In genomic region chr7:98177071-98177485, GRCm38 (mm10) we compare ENCODE assay signal across 8 mouse cellular contexts. TPM values are rescaled to one million over a fixed set of nuclear protein-coding genes. Genes with fewer than 3 reads are reported as not detected.
DNase-seq lines count a peak whose midpoint lies in the region; ATAC-seq and TF ChIP-seq lines count a peak whose summit lies in the region.

No protein-coding gene starts in this region.

- no peaks in the 10 kb centered on the region for H3K9me3 ChIP-seq in lung, embryonic 15.5 days
- H3K9me3 ChIP-seq in forebrain, embryonic 14.5 days (replicated peaks; ENCODE audit: control insufficient read depth, low read length), result no peaks in the 10 kb centered on the region
- no peaks in the 10 kb centered on the region for H3K9me3 ChIP-seq in limb, embryonic 15.5 days
- H3K9me3 ChIP-seq in stomach, postnatal 0 days (ENCODE audit: control insufficient read depth, low read length), result no peaks in the 10 kb centered on the region

- H3K9ac ChIP-seq in lung, embryonic 15.5 days, result 0 out of 2 replicates have a peak overlapping the region, but pooled peaks have one; percentile 74
- H3K9ac ChIP-seq in forebrain, embryonic 14.5 days (ENCODE audit: low read length), result peak overlapping the region; percentile 75
- no peak overlapping the region for H3K9ac ChIP-seq in limb, embryonic 15.5 days
- no peak overlapping the region; the same call in 1 of the 2 replicates for H3K9ac ChIP-seq in stomach, postnatal 0 days (ENCODE audit: low read length)

- ATAC-seq in lung, embryonic 15.5 days (ENCODE audit: borderline replicate concordance, extremely low read depth, low FRiP score, low TSS enrichment), result no peak
- ATAC-seq in forebrain, embryonic 14.5 days, result no peak
- ATAC-seq in limb, embryonic 15.5 days (ENCODE audit: insufficient number of reproducible peaks, low FRiP score, low TSS enrichment, low read depth), result no peak
- no peak for ATAC-seq in stomach, postnatal 0 days (ENCODE audit: low FRiP score, low TSS enrichment)

- no peaks in the 10 kb centered on the region for H3K36me3 ChIP-seq in lung, embryonic 15.5 days
- no peaks in the 10 kb centered on the region for H3K36me3 ChIP-seq in forebrain, embryonic 14.5 days (ENCODE audit: control insufficient read depth, insufficient read depth, low read length)
- no peaks in the 10 kb centered on the region for H3K36me3 ChIP-seq in limb, embryonic 15.5 days
- H3K36me3 ChIP-seq in stomach, postnatal 0 days (ENCODE audit: control insufficient read depth, insufficient read depth, low read length), result no peaks in the 10 kb centered on the region

- no peak for TF ChIP-seq EP300 in stomach, postnatal 0 days (optimal IDR thresholded peaks at IDR 0.05)

- no peak overlapping the region for H3K27ac ChIP-seq in lung, embryonic 15.5 days
- no peak overlapping the region for H3K27ac ChIP-seq in forebrain, embryonic 14.5 days (ENCODE audit: low read depth, low read length)
- peak overlapping the region; percentile 9; the same call in 1 of the 2 replicates for H3K27ac ChIP-seq in limb, embryonic 15.5 days
- H3K27ac ChIP-seq in stomach, postnatal 0 days (replicated peaks), result peak overlapping the region; percentile 56; the same call in 1 of the 2 replicates

- H3K4me1 ChIP-seq in lung, embryonic 15.5 days, result peaks cover 23% of the 10 kb centered on the region
- H3K4me1 ChIP-seq in forebrain, embryonic 14.5 days (ENCODE audit: control insufficient read depth, insufficient read depth, low read length), result peaks cover 6% of the 10 kb centered on the region
- peaks cover 20% of the 10 kb centered on the region for H3K4me1 ChIP-seq in limb, embryonic 15.5 days
- peaks cover 2% of the 10 kb centered on the region; the same call in 1 of the 2 replicates for H3K4me1 ChIP-seq in stomach, postnatal 0 days (replicated peaks; ENCODE audit: control insufficient read depth, insufficient read depth)

- H3K4me2 ChIP-seq in lung, embryonic 15.5 days, result peak overlapping the region; percentile 90
- peak overlapping the region; percentile 72 for H3K4me2 ChIP-seq in forebrain, embryonic 14.5 days (ENCODE audit: low read length)
- H3K4me2 ChIP-seq in limb, embryonic 15.5 days, result peak overlapping the region; percentile 79
- peak overlapping the region; percentile 84 for H3K4me2 ChIP-seq in stomach, postnatal 0 days (replicated peaks; ENCODE audit: low read depth)

- peak overlapping the region; percentile 97 for H3K4me3 ChIP-seq in lung, embryonic 15.5 days
- peak overlapping the region; percentile 68 for H3K4me3 ChIP-seq in forebrain, embryonic 14.5 days (ENCODE audit: low read depth, low read length)
- peak overlapping the region; percentile 78 for H3K4me3 ChIP-seq in limb, embryonic 15.5 days
- H3K4me3 ChIP-seq in stomach, postnatal 0 days (ENCODE audit: low read depth, low read length), result peak overlapping the region; percentile 77

- no peaks in the 10 kb centered on the region; the same call in 1 of the 2 replicates for H3K27me3 ChIP-seq in lung, embryonic 15.5 days
- no peaks in the 10 kb centered on the region for H3K27me3 ChIP-seq in forebrain, embryonic 14.5 days (replicated peaks; ENCODE audit: control insufficient read depth, insufficient read depth, low read length)
- no peaks in the 10 kb centered on the region for H3K27me3 ChIP-seq in limb, embryonic 15.5 days
- H3K27me3 ChIP-seq in stomach, postnatal 0 days (ENCODE audit: control insufficient read depth, insufficient read depth, low read length), result no peaks in the 10 kb centered on the region

- TF ChIP-seq CTCF in stomach, postnatal 0 days (IDR thresholded peaks at IDR 0.05; ENCODE audit: low read depth), result no peak

- 47% methylated on average over 2 of the region's 2 CpGs for WGBS in lung, embryonic 15.5 days
- 67% methylated on average over 2 of the region's 2 CpGs for WGBS in forebrain, embryonic 14.5 days
- WGBS in limb, embryonic 15.5 days, result 46% methylated on average over 2 of the region's 2 CpGs
- whole genome bisulfite sequencing in stomach, postnatal 0 days, result 31% methylated on average over 2 of the region's 2 CpGs

- DNase-seq in lung, adult 18-20 months, result no peak
- DNase-seq in forebrain, embryonic 14.5 days (ENCODE audit: low spot score), result no peak
- DNase-seq in stomach, postnatal 0 days (ENCODE audit: low spot score), result no peak
- no peak for DNase-seq in left cerebral cortex, adult 11 months (ENCODE audit: low spot score)
- DNase-seq in cerebellum, postnatal 4 days (ENCODE audit: low spot score in 2 of 2), result no peak
- no peak for DNase-seq in layer of hippocampus, postnatal 25 days (ENCODE audit: extremely low spot score in 1 of 2, low spot score in 1 of 2)

RNA-seq across cellular contexts. Expression of gene Capn5, which starts 1.0 kb away (rescaled TPM):
- polyA plus RNA-seq in lung, embryonic 15.5 days (2015; fragmentation: Nextera tagmentation; extraction: Ambion mirVana), result 7.5 and 8.8 TPM in 2 replicates
- polyA plus RNA-seq in forebrain, embryonic 14.5 days (2014; fragmentation: Nextera tagmentation; extraction: Ambion mirVana), result 6.1 and 8.2 TPM in 2 replicates
- polyA plus RNA-seq in limb, embryonic 15.5 days (2015; fragmentation: Nextera tagmentation; extraction: Ambion mirVana), result 10.1 and 11.5 TPM in 2 replicates
- 13.2 and 16.6 TPM in 2 replicates for polyA plus RNA-seq in stomach, postnatal 0 days (2015; fragmentation: Nextera tagmentation; extraction: Ambion mirVana)
- 10 to 100 TPM; 45.4 to 50.8 TPM for total RNA-seq in layer of hippocampus, postnatal 25 days (2021)

RNA-seq across cellular contexts. Expression of gene B3gnt6, which starts 22.2 kb away (rescaled TPM):
- 0.15 and 0.21 TPM in 2 replicates for polyA plus RNA-seq in lung, embryonic 15.5 days (2015; fragmentation: Nextera tagmentation; extraction: Ambion mirVana)
- 0.19 and 0.32 TPM in 2 replicates for polyA plus RNA-seq in forebrain, embryonic 14.5 days (2014; fragmentation: Nextera tagmentation; extraction: Ambion mirVana)
- polyA plus RNA-seq in limb, embryonic 15.5 days (2015; fragmentation: Nextera tagmentation; extraction: Ambion mirVana), result 0.16 TPM in 1 of 2 replicates, not detected in the other
- polyA plus RNA-seq in stomach, postnatal 0 days (2015; fragmentation: Nextera tagmentation; extraction: Ambion mirVana), result 0.23 and 0.25 TPM in 2 replicates
- total RNA-seq in layer of hippocampus, postnatal 25 days (2021), result not detected

RNA-seq across cellular contexts. Expression of gene Omp, which starts 31.8 kb away (rescaled TPM):
- polyA plus RNA-seq in lung, embryonic 15.5 days (2015; fragmentation: Nextera tagmentation; extraction: Ambion mirVana), result 0.19 and 0.20 TPM in 2 replicates
- polyA plus RNA-seq in forebrain, embryonic 14.5 days (2014; fragmentation: Nextera tagmentation; extraction: Ambion mirVana), result 0.30 and 0.32 TPM in 2 replicates
- 0.18 and 0.45 TPM in 2 replicates for polyA plus RNA-seq in limb, embryonic 15.5 days (2015; fragmentation: Nextera tagmentation; extraction: Ambion mirVana)
- 0.57 and 0.65 TPM in 2 replicates for polyA plus RNA-seq in stomach, postnatal 0 days (2015; fragmentation: Nextera tagmentation; extraction: Ambion mirVana)
- 1 to 10 TPM; 1.0 to 1.4 TPM for total RNA-seq in layer of hippocampus, postnatal 25 days (2021)

RNA-seq across cellular contexts. Expression of gene Myo7a, which starts 57.8 kb away (rescaled TPM):
- 11.6 and 12.9 TPM in 2 replicates for polyA plus RNA-seq in lung, embryonic 15.5 days (2015; fragmentation: Nextera tagmentation; extraction: Ambion mirVana)
- polyA plus RNA-seq in forebrain, embryonic 14.5 days (2014; fragmentation: Nextera tagmentation; extraction: Ambion mirVana), result 7.7 and 10.7 TPM in 2 replicates
- polyA plus RNA-seq in limb, embryonic 15.5 days (2015; fragmentation: Nextera tagmentation; extraction: Ambion mirVana), result 8.0 and 8.1 TPM in 2 replicates
- polyA plus RNA-seq in stomach, postnatal 0 days (2015; fragmentation: Nextera tagmentation; extraction: Ambion mirVana), result 2.1 and 2.4 TPM in 2 replicates
- 10 to 100 TPM in 1 of 2 experiments, 1 to 10 TPM in 1; 8.6 to 12.1 TPM for total RNA-seq in layer of hippocampus, postnatal 25 days (2021)

Comparison
In these comparisons a context has a peak if more than half of its experiments do, and no peak if none do; other contexts are left out.
1. H3K27ac ChIP-seq: peak in limb, embryonic 15.5 days (single experiment) and stomach, postnatal 0 days (single experiment); none in lung, embryonic 15.5 days (single experiment) and forebrain, embryonic 14.5 days (single experiment).
2. H3K9ac ChIP-seq: peak in lung, embryonic 15.5 days (single experiment) and forebrain, embryonic 14.5 days (single experiment); none in limb, embryonic 15.5 days (single experiment) and stomach, postnatal 0 days (single experiment).
3. Peak in every context shown above with its lines, with median percentiles within 50 percentile points of each other: H3K4me2 ChIP-seq and H3K4me3 ChIP-seq.